Mouse (Mus musculus): ENCODE measurements around the gene Iqce. TPM values are rescaled to one million over a fixed set of nuclear protein-coding genes. Genes with fewer than 3 reads are reported as not detected.

Gene Iqce
- polyA plus RNA-seq, 1 experiment from 2014 or later, result 20.3 TPM

DNA sequence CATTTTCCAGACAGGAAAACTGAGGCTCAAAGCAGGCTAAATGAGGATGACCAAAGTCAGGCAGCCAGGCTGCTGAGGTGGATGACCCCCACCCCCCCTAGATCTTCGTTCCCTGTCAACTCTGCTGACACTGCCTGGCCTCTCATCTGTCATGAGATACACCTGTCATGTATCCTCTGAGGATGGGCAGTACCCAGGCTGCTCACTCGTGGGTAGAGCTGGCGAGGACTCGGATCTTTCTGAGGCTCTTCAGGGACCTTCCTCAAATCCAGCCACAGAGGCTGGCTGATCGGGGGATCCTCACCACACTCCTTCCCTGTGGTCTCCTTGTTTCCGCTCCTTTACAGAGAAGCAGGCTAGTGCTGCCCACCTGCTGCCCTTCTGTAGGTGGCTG, 86.1 kb downstream of the Iqce start:
- DNase-seq (ENCODE audit: low spot score) (no peak), ATAC-seq (ENCODE audit: low FRiP score) (no peak)
- Histone ChIP-seq H3K4me1 (replicated peaks; ENCODE audit: control insufficient read depth, insufficient read depth, low read length) (peaks cover 14% of the 10 kb centered on the region), H3K27me3 (ENCODE audit: control insufficient read depth, insufficient read depth, low read length) (peaks cover 7% of the 10 kb centered on the region; the same call in 1 of the 2 replicates), H3K4me2 (replicated peaks) (no peak overlapping the region), H3K36me3 (replicated peaks; ENCODE audit: control insufficient read depth, insufficient read depth) (peaks cover 29% of the 10 kb centered on the region), H3K9ac (no peak overlapping the region), H3K4me3 (replicated peaks; ENCODE audit: low read length) (no peak overlapping the region), H3K27ac (no peak overlapping the region), H3K9me3 (ENCODE audit: control insufficient read depth, low read length) (no peaks in the 10 kb centered on the region)
- WGBS, result 72% methylated on average over 6 of the region's 6 CpGs

DNA sequence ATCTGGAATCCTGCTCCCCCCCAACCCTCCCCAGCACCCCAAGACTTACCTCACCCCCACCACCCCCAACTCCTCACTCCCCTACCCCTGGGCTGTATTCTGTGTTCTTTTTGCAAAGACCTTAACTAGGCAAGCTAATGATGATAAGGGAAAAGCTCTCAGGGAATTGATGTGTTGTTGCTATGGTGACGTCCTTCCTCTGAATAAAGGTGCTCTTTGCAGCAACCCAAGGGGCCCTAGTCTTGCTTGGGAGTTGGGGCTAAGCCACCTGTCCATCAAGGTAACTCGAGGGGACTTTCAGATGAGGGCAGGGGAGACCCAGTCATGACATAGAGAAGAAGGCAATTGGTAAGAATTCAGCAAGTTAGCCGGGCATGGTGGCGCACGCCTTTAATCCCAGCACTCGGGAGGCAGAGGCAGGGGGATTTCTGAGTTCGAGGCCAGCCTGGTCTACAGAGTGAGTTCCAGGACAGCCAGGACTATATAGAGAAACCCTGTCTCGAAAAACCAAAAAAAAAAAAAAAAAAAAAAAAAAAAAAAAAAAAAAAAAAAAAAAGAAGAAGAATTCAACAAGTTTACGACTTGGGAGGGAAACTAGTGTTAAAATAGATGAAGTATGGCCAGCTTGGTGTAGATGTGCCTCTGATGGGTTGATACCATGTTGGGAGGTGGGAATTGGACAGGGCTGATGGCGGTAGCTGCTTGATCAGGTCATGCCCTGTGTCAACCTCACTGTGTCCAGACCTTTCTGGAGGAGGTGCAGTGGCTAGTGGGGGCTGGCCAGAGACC, 86.7 kb downstream of the Iqce start:
- no peak for ATAC-seq (ENCODE audit: low FRiP score)
- Histone ChIP-seq H3K4me1 (replicated peaks; ENCODE audit: control insufficient read depth, insufficient read depth, low read length) (peaks cover 20% of the 10 kb centered on the region), H3K9me3 (ENCODE audit: control insufficient read depth, low read length) (no peaks in the 10 kb centered on the region), H3K27ac (no peak overlapping the region), H3K36me3 (replicated peaks; ENCODE audit: control insufficient read depth, insufficient read depth) (peaks cover 27% of the 10 kb centered on the region), H3K4me3 (replicated peaks; ENCODE audit: low read length) (no peak overlapping the region), H3K4me2 (replicated peaks) (no peak overlapping the region), H3K27me3 (ENCODE audit: control insufficient read depth, insufficient read depth, low read length) (peaks cover 7% of the 10 kb centered on the region; the same call in 1 of the 2 replicates), H3K9ac (no peak overlapping the region)
- DNase-seq (ENCODE audit: low spot score), result no peak
- 77% methylated on average over 9 of the region's 10 CpGs for WGBS

DNA sequence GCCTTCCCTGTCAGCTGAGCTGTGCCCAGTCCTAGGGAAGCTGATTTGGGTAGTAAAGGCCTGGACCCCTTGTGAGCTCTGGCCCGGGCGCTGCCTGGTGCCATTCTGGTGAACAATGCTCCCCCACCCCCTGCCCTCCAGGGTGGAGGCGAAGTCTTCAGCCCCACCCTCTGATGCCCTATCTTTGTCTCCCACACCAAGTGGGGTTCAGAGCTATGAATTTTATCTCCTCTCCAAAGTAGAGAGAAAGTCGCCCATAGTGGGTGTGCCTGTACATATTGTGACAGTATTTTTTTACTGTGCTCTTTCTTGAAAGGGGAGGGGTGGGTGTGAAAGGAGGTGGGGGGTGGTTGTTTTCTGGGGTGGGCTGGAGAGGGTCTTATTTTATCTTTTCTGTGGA, 87.3 kb downstream of the Iqce start:
- H3K4me3 ChIP-seq (replicated peaks; ENCODE audit: low read length), result no peak overlapping the region
- no peak overlapping the region for H3K4me2 ChIP-seq (replicated peaks)
- 82% methylated on average over 4 of the region's 4 CpGs for WGBS
- H3K9me3 ChIP-seq (ENCODE audit: control insufficient read depth, low read length), result no peaks in the 10 kb centered on the region
- no peak overlapping the region for H3K9ac ChIP-seq
- no peak for DNase-seq (ENCODE audit: low spot score)
- H3K27me3 ChIP-seq (ENCODE audit: control insufficient read depth, insufficient read depth, low read length), result peaks cover 7% of the 10 kb centered on the region; the same call in 1 of the 2 replicates
- H3K4me1 ChIP-seq (replicated peaks; ENCODE audit: control insufficient read depth, insufficient read depth, low read length), result peaks cover 23% of the 10 kb centered on the region
- peaks cover 27% of the 10 kb centered on the region for H3K36me3 ChIP-seq (replicated peaks; ENCODE audit: control insufficient read depth, insufficient read depth)
- 0 out of 2 replicates have a peak overlapping the region, but pooled peaks have one; percentile 8 for H3K27ac ChIP-seq
- no peak for ATAC-seq (ENCODE audit: low FRiP score)

DNA sequence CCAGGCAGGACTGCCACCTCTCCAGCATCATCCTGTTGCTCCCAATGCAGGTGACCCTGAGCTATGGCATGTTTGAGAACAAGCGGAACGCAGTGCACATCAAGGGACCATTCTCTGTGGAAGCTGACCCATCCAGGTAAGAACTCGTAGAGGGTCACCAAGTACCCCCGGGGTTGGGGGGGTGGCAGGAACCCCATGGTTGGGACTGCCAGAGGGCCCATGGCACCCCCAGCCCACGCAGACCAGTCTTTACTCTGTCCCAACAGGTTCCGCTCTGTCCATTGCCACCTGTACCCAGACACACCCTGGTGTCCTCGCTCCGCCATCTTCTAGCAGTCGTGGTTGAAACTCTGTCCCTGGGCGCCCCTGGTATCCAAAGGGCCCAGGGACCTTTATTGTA, 88.0 kb downstream of the Iqce start:
- 96% methylated on average over 10 of the region's 10 CpGs for WGBS
- Histone ChIP-seq H3K4me2 (replicated peaks) (no peak overlapping the region), H3K9ac (no peak overlapping the region)

DNA sequence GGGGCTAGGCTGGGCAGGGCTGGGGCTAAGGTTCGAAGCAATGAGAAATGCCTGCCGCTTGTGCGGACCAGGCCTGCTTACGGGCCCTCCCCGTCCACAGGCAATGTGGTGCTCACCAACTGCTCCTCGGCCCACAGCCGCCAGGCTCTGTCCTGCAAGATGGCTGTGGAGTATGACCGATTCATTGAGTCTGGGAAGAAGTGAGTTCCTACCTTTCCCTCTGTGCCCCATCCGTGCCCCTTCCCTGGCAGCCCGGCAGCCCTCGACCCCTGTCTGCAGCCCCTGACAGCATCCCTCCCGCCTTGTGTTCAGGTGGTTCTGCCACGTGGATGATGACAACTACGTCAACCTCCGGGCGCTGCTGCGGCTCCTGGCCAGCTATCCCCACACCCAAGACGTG, 90.0 kb downstream of the Iqce start:
- 24% methylated on average over 18 of the region's 18 CpGs for WGBS
- Histone ChIP-seq H3K4me3 (replicated peaks; ENCODE audit: low read length) (peak overlapping the region; percentile 19), H3K27me3 (ENCODE audit: control insufficient read depth, insufficient read depth, low read length) (peaks cover 21% of the 10 kb centered on the region), H3K27ac (peak overlapping the region; percentile 88), H3K9ac (peak overlapping the region; percentile 42), H3K9me3 (ENCODE audit: control insufficient read depth, low read length) (no peaks in the 10 kb centered on the region), H3K36me3 (replicated peaks; ENCODE audit: control insufficient read depth, insufficient read depth) (peaks cover 27% of the 10 kb centered on the region), H3K4me2 (replicated peaks) (peak overlapping the region; percentile 87), H3K4me1 (replicated peaks; ENCODE audit: control insufficient read depth, insufficient read depth, low read length) (peaks cover 32% of the 10 kb centered on the region)
- ATAC-seq (ENCODE audit: low FRiP score) (no peak), DNase-seq (ENCODE audit: low spot score) (no peak)

More for the DNA sequence above, 88.0 kb downstream of the Iqce start:
- Histone ChIP-seq H3K27ac (no peak overlapping the region), H3K36me3 (replicated peaks; ENCODE audit: control insufficient read depth, insufficient read depth) (peaks cover 27% of the 10 kb centered on the region), H3K4me3 (replicated peaks; ENCODE audit: low read length) (no peak overlapping the region), H3K4me1 (replicated peaks; ENCODE audit: control insufficient read depth, insufficient read depth, low read length) (peaks cover 23% of the 10 kb centered on the region), H3K27me3 (ENCODE audit: control insufficient read depth, insufficient read depth, low read length) (peaks cover 7% of the 10 kb centered on the region), H3K9me3 (ENCODE audit: control insufficient read depth, low read length) (no peaks in the 10 kb centered on the region)
- DNase-seq (ENCODE audit: low spot score) (no peak), ATAC-seq (ENCODE audit: low FRiP score) (no peak)

Other genes starting within 250 kb of the Iqce start
- 22.9 and 23.4 TPM in 2 replicates for gene Chst12, start 196.8 kb downstream of the Iqce start, polyA plus RNA-seq (2014; fragmentation: Nextera tagmentation; extraction: Ambion mirVana)
- 0.61 TPM in 1 of 2 replicates, not detected in the other for gene Grifin, start 137.3 kb downstream of the Iqce start, polyA plus RNA-seq (2014; fragmentation: Nextera tagmentation; extraction: Ambion mirVana)
- 25.7 and 30.1 TPM in 2 replicates for gene Lfng, start 95.1 kb downstream of the Iqce start, polyA plus RNA-seq (2014; fragmentation: Nextera tagmentation; extraction: Ambion mirVana)
- gene Ttyh3, start 53.3 kb downstream of the Iqce start, polyA plus RNA-seq (2014; fragmentation: Nextera tagmentation; extraction: Ambion mirVana), result 95.0 and 98.9 TPM in 2 replicates
- gene Brat1, start 2.6 kb upstream of the Iqce start, polyA plus RNA-seq (2014; fragmentation: Nextera tagmentation; extraction: Ambion mirVana), result 19.1 and 19.8 TPM in 2 replicates
- gene Amz1, start 21.7 kb upstream of the Iqce start, polyA plus RNA-seq (2014; fragmentation: Nextera tagmentation; extraction: Ambion mirVana), result 3.7 and 3.9 TPM in 2 replicates
- 23.8 and 25.0 TPM in 2 replicates for gene Gna12, start 128.1 kb upstream of the Iqce start, polyA plus RNA-seq (2014; fragmentation: Nextera tagmentation; extraction: Ambion mirVana)